Mouse (Mus musculus) liver, embryonic 11.5 days (tissue): ENCODE data around the gene Cavin1. TPM values are rescaled to one million over a fixed set of nuclear protein-coding genes. Genes with fewer than 3 reads are reported as not detected.

Experiments
- ATAC-seq: fragments of 200-750 bp; cut with Nextera tagmentation; replicated peaks from 2 replicates; pipeline ENCODE4 v1.8.0; 2017; ENCODE audit warnings: moderate number of reproducible peaks, mild to moderate bottlenecking, moderate TSS enrichment, moderate library complexity; ENCODE audit not compliant: low FRiP score
- DNase-seq: peaks from one replicate; pipeline ENCODE4 v3.0.0-alpha.2; 2017; ENCODE audit warnings: low spot score
- H3K27ac ChIP-seq: fragments of 300-500 bp; sonication (generic); 2 replicates; pipeline ENCODE4 v1.5.1; 2014; ENCODE audit warnings: mild to moderate bottlenecking, low read depth, low read length, control low read depth
- H3K27me3 ChIP-seq: fragments of 300-500 bp; sonication (generic); replicated peaks from 2 replicates; pipeline ENCODE4 v1.6.1; 2014; ENCODE audit warnings: low read length, mixed read lengths; ENCODE audit not compliant: control insufficient read depth, insufficient read depth
- H3K36me3 ChIP-seq: fragments of 300-500 bp; sonication (generic); 2 replicates; pipeline ENCODE4 v1.6.1; 2014; ENCODE audit warnings: mild to moderate bottlenecking, low read length, moderate library complexity, mixed read lengths; ENCODE audit not compliant: control insufficient read depth, insufficient read depth
- H3K4me1 ChIP-seq: fragments of 300-500 bp; sonication (generic); replicated peaks from 2 replicates; pipeline ENCODE4 v1.6.1; 2014; ENCODE audit warnings: low read length, mixed read lengths; ENCODE audit not compliant: control insufficient read depth, insufficient read depth
- H3K4me2 ChIP-seq: fragments of 300-500 bp; sonication (generic); 2 replicates; pipeline ENCODE4 v1.6.1; 2014; ENCODE audit warnings: mild to moderate bottlenecking, control low read depth, moderate library complexity
- H3K4me3 ChIP-seq: fragments of 300-500 bp; sonication (generic); 2 replicates; pipeline ENCODE4 v1.5.1; 2014; ENCODE audit warnings: low read depth, low read length, control low read depth
- H3K9ac ChIP-seq: fragments of 300-500 bp; sonication (generic); 2 replicates; pipeline ENCODE4 v1.6.1; 2014; ENCODE audit warnings: low read depth, low read length, control low read depth
- H3K9me3 ChIP-seq: fragments of 300-500 bp; sonication (generic); 2 replicates; pipeline ENCODE4 v1.6.1; 2016; ENCODE audit warnings: low read length, inconsistent platforms, mixed read lengths; ENCODE audit not compliant: control insufficient read depth
- WGBS: fragments of 180-500 bp; shearing (Covaris S2); extraction: QIAGEN DNeasy Blood & Tissue Kit; methylation state at CpG from one replicate; pipeline ENCODE4 v1.1.7; 2014; 5-methylcytosine and 5-hydroxymethylcytosine counted together
- polyA plus RNA-seq: library from polyadenylated mRNA; unstranded; fragments of >200 nt; fragmentation: Nextera tagmentation; extraction: Ambion mirVana; gene quantifications from 2 replicates; pipeline ENCODE4 v1.2.1, GENCODE M21; 2014

The Cavin1 gene
- polyA plus RNA-seq, 1 experiment from 2014 or later: 22.6 TPM

GRCm38 (mm10) chr11:100999254-100999653 lies 28.6 kb upstream of the Cavin1 start:
- no peaks in the 10 kb centered on the region for H3K4me1 ChIP-seq
- no peaks in the 10 kb centered on the region for H3K27me3 ChIP-seq
- ATAC-seq: no peak
- H3K27ac ChIP-seq: no peak overlapping the region
- no peaks in the 10 kb centered on the region for H3K36me3 ChIP-seq
- no peak overlapping the region for H3K9ac ChIP-seq
- no peak for DNase-seq
- no peak overlapping the region for H3K4me2 ChIP-seq
- WGBS: 66% methylated on average over 3 of the region's 3 CpGs
- no peaks in the 10 kb centered on the region for H3K9me3 ChIP-seq
- H3K4me3 ChIP-seq: no peak overlapping the region

- no peak overlapping the region for H3K27ac ChIP-seq
- no peaks in the 10 kb centered on the region for H3K27me3 ChIP-seq
- 87% methylated on average over 2 of the region's 2 CpGs for WGBS
- H3K4me1 ChIP-seq: no peaks in the 10 kb centered on the region
- no peaks in the 10 kb centered on the region for H3K9me3 ChIP-seq
- no peak for DNase-seq
- H3K4me3 ChIP-seq: no peak overlapping the region
- H3K4me2 ChIP-seq: no peak overlapping the region
- H3K9ac ChIP-seq: no peak overlapping the region
- no peak for ATAC-seq
- no peaks in the 10 kb centered on the region for H3K36me3 ChIP-seq
Measured at GRCm38 (mm10) chr11:100998836-100999235, 28.1 kb upstream of the Cavin1 start.

DNA sequence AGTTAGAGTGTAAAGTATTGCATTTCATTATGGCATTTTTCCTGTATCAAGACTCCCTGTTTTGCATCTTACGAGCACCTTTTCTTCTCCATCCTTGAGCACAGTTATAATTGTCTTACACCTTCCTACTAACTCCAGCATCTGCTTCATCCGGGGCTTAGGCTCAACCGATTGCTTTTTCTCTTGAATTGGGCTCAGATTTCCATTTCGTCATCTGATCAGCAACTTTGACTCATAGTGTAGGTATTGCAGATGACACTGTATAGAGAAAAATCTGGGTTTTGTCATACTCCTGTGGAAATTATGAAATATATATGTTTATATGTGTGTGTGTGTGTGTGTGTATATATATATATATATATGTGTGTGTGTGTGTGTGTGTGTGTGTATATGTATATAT lies 25.8 kb upstream of the Cavin1 start:
- Histone ChIP-seq H3K27ac (no peak overlapping the region), H3K36me3 (no peaks in the 10 kb centered on the region), H3K27me3 (no peaks in the 10 kb centered on the region), H3K9ac (no peak overlapping the region), H3K4me3 (no peak overlapping the region), H3K9me3 (no peaks in the 10 kb centered on the region), H3K4me2 (no peak overlapping the region), H3K4me1 (no peaks in the 10 kb centered on the region)
- no peak for ATAC-seq
- no peak for DNase-seq
- 82% methylated on average over 4 of the region's 4 CpGs for WGBS

DNA sequence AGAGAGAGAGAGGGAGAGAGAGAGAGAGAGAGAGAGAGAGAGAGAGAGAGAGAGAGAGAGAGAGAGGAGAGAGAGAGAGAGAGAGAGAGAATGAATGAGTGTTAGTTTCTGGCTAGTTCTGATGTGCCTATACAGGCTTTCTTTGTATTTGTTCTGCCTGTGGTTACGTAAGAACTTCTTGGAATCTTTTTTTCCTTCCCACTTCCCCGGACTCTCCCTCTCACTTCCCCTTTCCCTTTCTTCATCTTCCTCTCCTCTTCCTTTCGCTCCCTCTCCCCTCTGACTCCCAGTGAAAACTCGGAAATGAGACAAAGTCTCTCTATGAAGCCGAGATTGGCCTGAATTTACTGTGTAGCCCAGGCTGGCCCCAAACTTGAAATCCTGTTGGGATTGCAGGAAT lies 24.0 kb upstream of the Cavin1 start:
- no peak for ATAC-seq
- 53% methylated on average over 5 of the region's 5 CpGs for WGBS
- Histone ChIP-seq H3K4me3 (no peak overlapping the region), H3K9me3 (no peaks in the 10 kb centered on the region), H3K27ac (no peak overlapping the region), H3K36me3 (no peaks in the 10 kb centered on the region), H3K4me2 (no peak overlapping the region), H3K9ac (no peak overlapping the region), H3K27me3 (no peaks in the 10 kb centered on the region), H3K4me1 (no peaks in the 10 kb centered on the region)
- DNase-seq: no peak

DNA sequence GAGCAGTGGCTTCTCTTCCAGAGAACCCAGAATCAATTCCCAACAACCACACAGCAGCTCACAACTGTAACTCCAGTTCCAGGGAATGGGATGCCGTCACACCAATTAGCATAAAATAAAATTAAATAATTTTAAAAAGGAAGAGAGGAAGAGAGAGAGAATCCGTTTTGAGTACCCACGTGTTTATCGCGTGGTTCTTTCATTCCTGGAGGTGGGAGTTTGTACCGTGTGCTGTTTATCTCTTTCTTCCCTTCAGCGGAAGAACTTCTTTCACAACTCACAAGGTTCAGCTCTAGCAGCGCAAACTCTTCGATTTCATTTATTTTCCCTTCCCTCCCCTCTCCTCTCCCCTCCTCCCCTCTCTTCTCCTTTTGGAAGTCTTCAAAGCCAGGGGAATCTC lies 23.5 kb upstream of the Cavin1 start:
- no peaks in the 10 kb centered on the region for H3K27me3 ChIP-seq
- no peaks in the 10 kb centered on the region for H3K36me3 ChIP-seq
- no peaks in the 10 kb centered on the region for H3K4me1 ChIP-seq
- no peak overlapping the region for H3K4me3 ChIP-seq
- no peak for ATAC-seq
- DNase-seq: no peak
- H3K9ac ChIP-seq: no peak overlapping the region
- WGBS: 35% methylated on average over 9 of the region's 9 CpGs
- H3K4me2 ChIP-seq: peak overlapping the region; percentile 25
- H3K9me3 ChIP-seq: no peaks in the 10 kb centered on the region
- no peak overlapping the region for H3K27ac ChIP-seq

DNA sequence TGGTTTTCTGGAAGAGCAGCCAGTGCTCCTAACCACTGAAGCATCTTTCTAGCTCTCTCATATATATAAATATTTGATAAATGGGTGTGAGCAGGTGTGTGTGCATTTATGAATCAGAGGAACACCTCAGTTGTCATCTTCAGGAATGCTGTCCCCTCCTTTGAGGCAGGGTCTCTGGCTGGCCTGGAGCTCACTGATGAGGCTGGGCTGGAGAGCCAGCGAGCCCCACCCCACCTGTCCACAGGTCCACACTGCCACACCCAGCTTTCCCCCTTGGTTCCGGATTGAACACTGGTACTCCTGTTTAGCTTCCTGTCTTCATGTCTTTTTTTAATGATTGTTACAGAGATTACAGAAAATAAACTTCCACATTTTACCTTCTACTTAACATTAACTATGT lies 22.8 kb upstream of the Cavin1 start:
- Histone ChIP-seq H3K27me3 (no peaks in the 10 kb centered on the region), H3K4me3 (no peak overlapping the region)

DNA sequence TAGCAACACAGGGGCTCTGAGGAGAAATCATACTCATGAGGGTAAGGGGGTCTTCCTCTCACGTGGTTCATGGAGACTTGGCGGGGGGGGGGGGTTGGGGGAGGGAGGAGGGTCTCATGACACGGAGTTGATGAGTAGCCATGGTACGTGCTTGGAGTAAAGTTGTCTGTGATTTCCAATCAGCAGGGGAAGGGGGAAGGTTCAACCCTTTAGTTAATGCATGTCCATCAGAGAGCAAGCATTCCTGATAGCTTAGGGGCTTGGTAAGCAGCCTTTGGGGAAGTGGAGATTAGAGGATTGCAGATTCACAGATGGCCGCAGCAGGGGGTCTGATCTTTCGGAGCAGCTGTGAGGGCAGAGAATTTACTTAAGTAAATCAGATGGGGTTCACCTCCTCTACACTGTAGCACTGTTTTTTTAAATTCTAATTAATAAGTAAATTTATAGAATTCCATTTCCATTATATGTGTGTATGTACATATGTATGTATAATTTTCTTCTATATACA lies 20.4 kb upstream of the Cavin1 start:
- WGBS: 22% methylated on average over 6 of the region's 6 CpGs
- Histone ChIP-seq H3K27me3 (no peaks in the 10 kb centered on the region), H3K27ac (no peak overlapping the region), H3K4me2 (no peak overlapping the region), H3K9ac (no peak overlapping the region), H3K36me3 (no peaks in the 10 kb centered on the region), H3K4me3 (no peak overlapping the region), H3K9me3 (no peaks in the 10 kb centered on the region), H3K4me1 (no peaks in the 10 kb centered on the region)
- DNase-seq (no peak), ATAC-seq (no peak)

More for the DNA sequence above, 22.8 kb upstream of the Cavin1 start:
- Histone ChIP-seq H3K4me1 (no peaks in the 10 kb centered on the region), H3K36me3 (no peaks in the 10 kb centered on the region), H3K27ac (no peak overlapping the region), H3K4me2 (no peak overlapping the region), H3K9ac (no peak overlapping the region), H3K9me3 (no peaks in the 10 kb centered on the region)
- WGBS: 83% methylated on average over 2 of the region's 2 CpGs
- ATAC-seq (no peak), DNase-seq (no peak)

DNA sequence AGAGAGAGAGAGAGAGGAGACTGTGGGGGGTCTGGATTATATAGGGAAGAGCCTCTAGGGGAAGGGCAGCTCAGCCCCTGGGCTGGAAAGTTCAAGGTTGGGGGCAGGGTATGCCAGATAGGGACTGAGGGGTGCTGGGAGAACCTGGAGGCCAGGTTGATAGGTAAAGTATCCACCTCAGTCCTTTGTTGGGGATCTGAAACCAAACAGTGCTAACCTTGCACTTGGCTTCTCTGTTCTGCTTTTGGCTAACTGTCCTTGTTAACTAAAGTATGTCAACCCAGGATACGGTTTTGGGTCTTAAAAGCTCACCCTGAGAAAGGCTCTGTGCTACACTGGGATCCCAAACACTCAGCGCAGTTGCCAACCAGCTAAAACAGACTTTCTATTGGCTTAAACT lies 19.0 kb upstream of the Cavin1 start:
- no peak overlapping the region for H3K4me3 ChIP-seq
- H3K9me3 ChIP-seq: no peaks in the 10 kb centered on the region
- WGBS: 63% methylated on average over 2 of the region's 2 CpGs
- no peak for ATAC-seq
- no peak overlapping the region for H3K9ac ChIP-seq
- H3K27me3 ChIP-seq: no peaks in the 10 kb centered on the region
- no peaks in the 10 kb centered on the region for H3K4me1 ChIP-seq
- no peaks in the 10 kb centered on the region for H3K36me3 ChIP-seq
- H3K27ac ChIP-seq: no peak overlapping the region
- H3K4me2 ChIP-seq: no peak overlapping the region
- no peak for DNase-seq

GRCm38 (mm10) chr11:100988674-100989073 lies 18.0 kb upstream of the Cavin1 start:
- Histone ChIP-seq H3K36me3 (no peaks in the 10 kb centered on the region), H3K27ac (no peak overlapping the region), H3K9ac (no peak overlapping the region), H3K4me2 (no peak overlapping the region), H3K27me3 (no peaks in the 10 kb centered on the region), H3K9me3 (no peaks in the 10 kb centered on the region), H3K4me3 (no peak overlapping the region), H3K4me1 (no peaks in the 10 kb centered on the region)
- 70% methylated on average over 3 of the region's 3 CpGs for WGBS
- DNase-seq (no peak), ATAC-seq (no peak)
